15 mouse cellular contexts compared by ENCODE assay signal in the genomic region with DNA sequence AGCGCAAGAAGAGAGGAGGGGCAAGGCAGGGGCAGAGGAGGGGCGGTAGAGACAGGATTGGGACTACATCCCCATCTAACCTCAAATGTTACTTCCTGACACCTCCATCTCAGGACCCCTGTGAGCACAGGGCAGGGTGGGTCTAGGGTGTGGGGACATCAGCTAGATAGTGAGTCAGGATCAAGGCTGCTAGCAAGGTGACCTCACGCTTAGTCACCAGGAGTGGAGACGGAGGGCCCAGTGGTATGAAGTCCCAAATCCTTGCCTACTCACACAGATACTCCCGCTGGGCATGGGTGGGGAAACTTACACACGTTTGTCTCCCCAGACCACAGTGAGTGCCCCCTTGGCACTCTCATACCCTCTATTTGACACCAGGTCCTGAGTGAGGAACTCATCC. TPM values are rescaled to one million over a fixed set of nuclear protein-coding genes. Genes with fewer than 3 reads are reported as not detected.
"Had no signal": no experiment of that assay in that cellular context is flagged by ENCODE, and none has a peak within 500 bp of the region (broad histone marks: within the 10 kb centered on the region; RNA-seq: fewer than 3 reads in every experiment).

No protein-coding gene starts in this region.

- H3K27ac ChIP-seq: limb, embryonic 10.5 days; liver, embryonic 15.5 days; midbrain, embryonic 10.5 days; neural tube, embryonic 12.5 days; stomach, postnatal 0 days had no signal

- H3K9me3 ChIP-seq: limb, embryonic 10.5 days; liver, embryonic 15.5 days; midbrain, embryonic 10.5 days; neural tube, embryonic 12.5 days had no signal

- DNase-seq: kidney, postnatal 36 days; lung, embryonic 14.5 days; lung, postnatal 10 days; lung, postnatal 4 days; midbrain, embryonic 14.5 days; thymus, adult 18-20 months; thymus, postnatal 14 days had no signal

- H3K4me3 ChIP-seq: limb, embryonic 10.5 days; liver, embryonic 15.5 days; midbrain, embryonic 10.5 days; neural tube, embryonic 12.5 days had no signal

- H3K4me2 ChIP-seq: liver, embryonic 11.5 days; liver, embryonic 15.5 days; lung, embryonic 14.5 days; neural tube, embryonic 12.5 days had no signal

- H3K9ac ChIP-seq: liver, embryonic 15.5 days; lung, embryonic 14.5 days; neural tube, embryonic 12.5 days had no signal

RNA-seq across cellular contexts. Expression of gene Sult2b1, which starts 18.1 kb away (rescaled TPM):
- total RNA-seq: megakaryocyte, adult 5-6 weeks; neutrophil, adult 5-6 weeks had no signal

RNA-seq across cellular contexts. Expression of gene Lmtk3, which starts 19.0 kb away (rescaled TPM):
- total RNA-seq: megakaryocyte, adult 5-6 weeks; neutrophil, adult 5-6 weeks had no signal
- polyA plus RNA-seq: liver, embryonic 15.5 days had no signal

RNA-seq across cellular contexts. Expression of gene Kcnj14, which starts 22.0 kb away (rescaled TPM):
- total RNA-seq: megakaryocyte, adult 5-6 weeks had no signal
